Mouse (Mus musculus): ENCODE results near the gene Abi1.
"Not testable (repeated sequence)": the region's sequence is repeated elsewhere in the genome, so short reads cannot be mapped to it uniquely, and the experiment has no call there.

Gene Abi1

DNA sequence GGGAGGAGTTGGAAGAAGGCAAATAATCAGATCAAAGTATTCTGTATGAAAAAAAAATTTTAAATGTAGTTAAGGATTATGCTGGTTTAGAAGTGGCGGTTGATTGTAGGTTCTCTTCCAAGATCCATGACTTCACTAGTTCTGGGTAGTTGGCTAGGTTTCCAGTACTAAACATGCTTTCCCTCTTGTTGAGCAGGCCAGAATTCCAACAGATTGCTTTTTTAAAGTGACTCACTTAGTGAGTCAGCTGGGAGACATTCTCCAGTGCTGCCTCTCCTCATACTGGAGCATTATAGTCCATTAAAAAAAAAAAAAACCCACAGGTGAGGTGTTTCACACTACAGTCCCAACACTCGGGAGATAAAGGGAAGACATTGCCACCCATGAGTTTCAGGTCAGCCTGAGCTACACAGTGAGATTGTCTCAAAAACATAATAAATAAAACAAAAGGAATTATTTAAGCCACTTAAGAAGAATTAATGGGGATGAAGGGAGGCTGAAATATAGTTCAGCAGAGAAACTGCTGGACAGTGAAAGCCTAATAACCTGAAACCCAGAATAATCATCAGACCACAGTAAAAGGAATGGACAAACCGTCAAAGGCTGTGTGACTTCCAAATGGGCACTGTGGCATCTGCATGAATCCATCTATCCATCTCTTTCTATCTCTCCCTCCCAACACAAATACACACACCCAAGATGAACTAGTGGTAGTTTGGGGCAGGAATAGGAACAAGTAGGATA lies 5.2 kb downstream of the Abi1 start:
- peak; percentile 46 for DNase-seq (ENCODE audit: low read depth, low spot score)

- DNase-seq (ENCODE audit: low read depth, low spot score) = no peak
Measured at GRCm38 (mm10) chr2:23030631-23031030, 9.4 kb downstream of the Abi1 start.

- DNase-seq (ENCODE audit: low read depth, low spot score) = no peak
Measured at GRCm38 (mm10) chr2:23028826-23029225, 11.2 kb downstream of the Abi1 start.

DNA sequence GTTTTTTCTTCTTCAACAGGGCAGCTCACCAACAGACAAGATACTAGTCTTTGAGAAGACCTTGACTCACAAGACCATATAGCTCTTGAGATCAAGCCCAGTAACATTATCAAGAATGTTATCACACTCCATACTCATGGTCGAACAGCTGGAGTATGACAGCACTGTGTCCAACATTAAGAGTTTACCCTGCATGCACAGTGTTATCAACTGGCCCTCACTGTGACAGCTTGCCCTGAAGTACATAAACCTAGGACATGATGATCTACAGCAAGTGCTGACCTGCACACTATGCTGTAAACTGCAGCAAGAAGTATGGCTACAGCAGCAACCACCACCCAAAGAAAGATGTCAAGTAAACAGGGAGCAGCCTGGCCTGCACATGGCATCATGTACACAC lies 13.7 kb downstream of the Abi1 start:
- DNase-seq (ENCODE audit: low read depth, low spot score) = no peak

- DNase-seq (ENCODE audit: low read depth, low spot score) = no peak
Measured at GRCm38 (mm10) chr2:23023714-23024282, 16.2 kb downstream of the Abi1 start.

- no peak for DNase-seq (ENCODE audit: low read depth, low spot score)
Measured at GRCm38 (mm10) chr2:23023023-23023422, 17.0 kb downstream of the Abi1 start.

DNA sequence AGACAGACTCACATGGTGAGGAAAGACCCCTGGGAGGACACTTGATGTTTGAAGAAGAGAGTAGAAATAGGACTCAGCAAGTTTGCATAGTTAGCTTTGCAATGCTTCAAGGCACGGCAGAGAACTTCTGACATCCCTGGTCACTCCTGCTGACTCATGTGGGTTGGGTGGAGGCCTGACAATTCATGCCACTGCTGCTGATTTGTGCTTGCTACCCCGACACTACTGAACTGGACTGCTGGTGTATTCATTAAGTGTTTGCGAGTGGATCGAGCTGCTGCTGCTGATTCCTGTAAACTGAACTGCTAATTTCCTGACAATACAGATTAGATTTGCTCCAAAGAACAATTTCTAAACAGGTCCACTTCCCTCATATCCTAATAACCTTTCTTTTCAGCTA lies 18.3 kb downstream of the Abi1 start:
- peak; percentile 40 for DNase-seq (ENCODE audit: low read depth, low spot score)

DNA sequence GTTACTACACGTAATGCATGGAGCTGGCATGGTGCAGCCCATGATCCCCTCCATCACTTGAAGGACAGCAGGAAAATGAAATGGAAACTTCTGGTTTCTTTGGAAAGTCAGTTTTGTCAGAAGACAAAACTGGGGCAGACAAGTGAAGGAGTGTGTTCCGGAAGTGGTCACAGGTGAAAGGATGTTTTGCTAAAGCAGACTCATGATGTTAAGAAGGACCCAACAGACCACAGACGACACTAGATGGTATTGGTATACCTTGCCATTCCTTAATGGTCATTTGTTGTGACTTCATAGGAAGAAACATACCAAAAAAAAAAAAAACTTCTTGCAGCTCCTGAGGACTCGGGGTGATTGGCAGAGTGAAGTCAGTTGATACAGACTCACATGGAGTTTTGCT lies 18.7 kb downstream of the Abi1 start:
- no peak for DNase-seq (ENCODE audit: low read depth, low spot score)

GRCm38 (mm10) chr2:23019170-23019569 lies 20.9 kb downstream of the Abi1 start:
- no peak for DNase-seq (ENCODE audit: low read depth, low spot score)

DNA sequence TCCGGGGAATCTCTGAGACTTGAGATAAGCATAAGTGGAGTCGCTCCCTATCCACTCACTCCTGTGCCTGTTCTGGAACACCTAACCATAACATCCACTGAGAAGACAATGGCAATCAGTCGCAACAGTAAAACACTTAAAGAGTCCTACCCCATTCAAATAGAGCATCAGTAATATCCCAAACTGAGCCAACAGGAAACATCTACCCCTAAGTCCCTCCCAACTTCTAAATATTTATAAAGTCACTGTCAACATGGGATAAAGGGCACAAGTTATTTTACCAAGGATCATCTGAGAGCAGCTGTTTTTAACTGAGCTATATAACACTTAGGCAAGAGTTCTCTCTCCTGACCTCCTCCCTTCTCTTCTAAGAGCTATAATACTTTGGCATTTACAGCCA lies 23.9 kb downstream of the Abi1 start:
- DNase-seq (ENCODE audit: low read depth, low spot score) = no peak

DNA sequence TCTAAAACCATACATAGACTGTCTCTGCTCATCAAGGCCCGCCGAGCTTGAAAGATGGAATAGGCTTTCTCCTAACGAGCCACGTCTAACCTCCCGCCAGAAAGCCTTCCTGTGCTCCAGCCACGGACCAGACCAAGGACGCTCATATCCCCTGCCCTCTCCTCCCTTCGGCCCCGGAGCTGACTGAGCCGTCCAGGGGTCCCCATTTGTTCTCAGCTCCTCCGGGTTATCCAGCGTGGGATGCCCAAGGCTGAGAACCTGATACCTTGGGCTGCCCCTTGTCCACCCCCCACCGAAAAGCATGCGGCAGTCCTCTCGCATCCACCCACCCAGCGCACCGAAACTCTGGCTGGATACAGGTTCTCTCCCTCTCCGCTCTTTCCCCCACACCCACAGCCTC lies 24.7 kb downstream of the Abi1 start:
- no peak for DNase-seq (ENCODE audit: low read depth, low spot score)

DNA sequence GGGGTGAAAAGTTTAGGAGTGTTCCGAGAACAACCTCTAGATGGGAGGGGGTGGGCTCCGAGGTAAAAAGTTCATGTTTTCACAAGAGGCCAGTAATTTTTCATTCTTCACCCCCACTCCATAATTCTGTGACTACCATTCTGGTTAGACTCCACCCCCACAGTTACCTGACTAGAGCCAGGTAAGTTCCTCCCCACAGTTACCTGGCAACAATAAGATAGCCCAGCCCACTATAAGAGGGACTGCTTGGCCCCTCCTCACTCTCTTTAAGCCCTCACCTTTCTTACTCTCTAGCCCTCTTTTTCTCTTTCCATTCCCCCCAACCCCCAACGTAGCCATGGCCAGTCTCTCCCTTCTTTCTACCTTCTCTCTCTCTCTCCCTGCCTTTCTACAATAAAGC lies 25.1 kb downstream of the Abi1 start:
- not testable (repeated sequence) for DNase-seq (ENCODE audit: low read depth, low spot score)

DNA sequence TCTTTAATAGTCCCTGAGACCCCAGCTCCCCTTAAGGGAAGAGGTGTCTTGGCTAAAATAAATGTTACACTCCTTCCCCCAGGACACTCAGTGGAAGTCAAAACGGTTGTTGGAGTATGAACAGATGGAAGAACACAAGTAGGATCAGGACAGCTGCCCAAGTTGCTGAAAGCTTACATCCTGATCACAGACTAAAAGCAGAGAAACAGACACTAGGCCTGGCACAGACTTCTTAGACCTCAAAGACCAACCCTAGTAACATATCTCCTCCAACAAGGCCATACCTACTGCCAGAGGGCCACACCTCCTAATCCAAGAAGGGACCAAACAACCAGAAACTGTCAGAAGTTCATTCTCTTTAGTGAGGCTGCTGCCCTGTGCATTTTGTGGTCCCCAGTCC lies 31.8 kb downstream of the Abi1 start:
- no peak for DNase-seq (ENCODE audit: low read depth, low spot score)

DNA sequence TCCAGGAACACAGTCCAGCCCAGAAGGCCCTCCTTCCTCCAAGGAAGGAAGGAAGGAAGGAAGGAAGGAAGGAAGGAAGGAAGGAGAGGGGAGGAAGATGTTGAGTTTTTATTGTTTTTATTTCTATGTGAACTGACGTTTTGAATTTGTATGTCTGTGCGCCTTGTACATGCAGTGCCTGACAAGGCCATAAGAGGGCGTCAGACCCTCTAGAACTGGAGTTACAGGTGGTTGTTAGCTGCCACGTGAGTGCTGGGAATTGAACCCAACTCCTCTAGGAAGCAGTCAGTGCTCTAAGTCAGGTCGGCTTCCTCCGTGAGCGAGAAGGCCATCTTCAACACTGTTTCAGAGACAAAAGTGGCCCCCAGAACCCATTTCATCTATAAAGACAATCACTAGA lies 32.5 kb downstream of the Abi1 start:
- DNase-seq (ENCODE audit: low read depth, low spot score) = no peak

GRCm38 (mm10) chr2:23007149-23007548 lies 32.9 kb downstream of the Abi1 start:
- no peak for DNase-seq (ENCODE audit: low read depth, low spot score)

DNA sequence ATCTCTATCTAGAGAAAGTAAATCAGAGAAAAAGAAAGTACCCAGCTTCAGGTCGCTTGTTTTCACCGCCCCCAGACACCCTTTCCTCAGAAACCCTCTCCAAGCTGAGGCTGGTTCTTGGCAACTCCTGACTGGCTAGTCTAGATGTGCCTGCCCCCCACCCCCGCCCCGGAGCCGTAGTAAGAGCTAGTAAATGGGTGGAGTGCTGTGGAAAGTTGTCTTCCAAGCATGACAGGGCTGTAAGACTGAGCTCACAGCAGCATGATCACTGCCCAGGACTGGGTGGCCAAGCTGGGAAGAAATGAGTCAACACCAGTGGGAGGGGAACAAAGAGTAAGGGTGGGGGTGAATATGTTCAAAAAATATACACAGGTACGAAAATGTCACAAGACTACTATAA lies 33.8 kb downstream of the Abi1 start:
- peak; percentile 66 for DNase-seq (ENCODE audit: low read depth, low spot score)

DNA sequence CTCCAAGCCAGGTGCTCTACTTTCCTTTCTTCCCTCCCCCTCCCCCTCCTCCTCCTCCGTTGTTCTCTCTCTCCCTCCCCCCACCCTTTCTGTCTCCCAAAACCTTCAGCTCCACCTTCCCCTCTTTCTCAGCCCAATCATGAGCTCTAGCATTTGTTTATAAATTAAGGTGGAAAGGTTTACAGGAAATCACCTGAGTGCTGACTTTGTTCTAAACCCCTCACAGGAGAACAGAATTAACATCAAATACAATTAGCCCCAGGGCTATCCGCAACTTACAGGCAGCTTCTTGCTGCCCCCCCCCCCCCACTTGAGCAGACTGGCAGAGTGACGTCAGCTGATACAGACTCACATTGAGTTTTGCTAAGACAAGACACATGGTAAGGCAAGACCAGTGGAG lies 37.4 kb downstream of the Abi1 start:
- no peak for DNase-seq (ENCODE audit: low read depth, low spot score)

GRCm38 (mm10) chr2:22999620-23000019 lies 40.4 kb downstream of the Abi1 start:
- no peak for DNase-seq (ENCODE audit: low read depth, low spot score)

- DNase-seq (ENCODE audit: low read depth, low spot score) = no peak
Measured at GRCm38 (mm10) chr2:22998804-22999203, 41.2 kb downstream of the Abi1 start.

DNA sequence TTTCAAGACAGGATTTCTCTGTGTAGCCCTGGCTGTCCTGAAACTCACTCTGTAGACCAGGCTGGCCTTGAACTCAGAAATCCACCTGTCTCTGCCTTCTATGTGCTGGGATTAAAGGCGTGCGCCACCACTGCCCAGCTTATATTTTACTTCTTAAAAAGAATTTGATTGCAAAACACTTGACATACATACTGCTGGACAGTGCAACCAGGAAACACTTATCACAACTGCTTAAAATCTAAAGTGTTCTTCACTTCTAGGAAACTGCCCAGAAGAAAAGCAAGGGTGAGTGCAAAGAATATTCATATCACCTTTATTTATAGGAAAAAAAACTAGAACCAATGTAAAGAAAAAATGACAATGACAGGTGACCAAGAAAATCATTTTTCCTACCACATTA lies 42.0 kb downstream of the Abi1 start:
- no peak for DNase-seq (ENCODE audit: low read depth, low spot score)

GRCm38 (mm10) chr2:22996071-22996470 lies 44.0 kb downstream of the Abi1 start:
- no peak for DNase-seq (ENCODE audit: low read depth, low spot score)

GRCm38 (mm10) chr2:22985973-22986657 lies 53.9 kb downstream of the Abi1 start:
- no peak for DNase-seq (ENCODE audit: low read depth, low spot score)

DNA sequence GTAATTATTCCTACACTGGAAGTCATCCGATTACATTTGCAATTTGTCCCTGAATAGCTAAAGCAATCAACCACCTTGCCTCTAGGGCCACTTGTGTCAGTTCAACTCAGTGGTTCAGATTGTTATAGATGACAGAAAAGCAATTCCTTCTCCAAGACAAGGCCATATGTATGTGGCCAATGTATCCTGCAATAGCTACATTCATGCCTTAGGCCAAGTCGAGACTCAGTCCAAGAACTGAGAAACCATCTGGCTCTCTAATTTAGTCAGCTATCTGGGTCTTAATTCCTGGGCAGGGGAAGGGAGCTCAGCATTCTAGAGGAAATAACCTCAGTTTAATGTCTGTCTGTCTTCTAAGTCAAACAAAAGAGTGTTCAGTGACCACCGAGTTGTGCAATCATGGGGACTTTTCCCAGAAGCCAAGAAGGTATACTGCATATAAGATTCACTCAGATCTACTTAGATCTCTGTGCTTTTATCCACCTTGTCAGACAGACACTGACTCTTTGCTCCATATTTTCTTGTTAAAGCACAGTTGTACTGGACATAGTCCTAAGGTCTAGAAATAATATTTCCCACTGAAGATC lies 62.6 kb downstream of the Abi1 start:
- no peak for DNase-seq (ENCODE audit: low read depth, low spot score)

All from skeletal muscle tissue, adult 2 months (tissue).